Mouse (Mus musculus) bone marrow macrophage, adult 2 months (primary cell): ENCODE data around the gene Haus5.

Experiments used
- CTCF ChIP-seq: IDR thresholded peaks from 2 replicates; pipeline ENCODE4 v1.5.1; 2012; ENCODE audit warnings: low read depth, mild to moderate bottlenecking, low read length, moderate library complexity
- POLR2A ChIP-seq: IDR thresholded peaks from 2 replicates; pipeline ENCODE4 v1.6.1; 2012; ENCODE audit warnings: mild to moderate bottlenecking, low read depth, low read length, borderline replicate concordance

- TF ChIP-seq CTCF (no peak), POLR2A (no peak)
Observed at GRCm38 (mm10) chr7:30615049-30615760, 49.6 kb downstream of the Haus5 start.
